Mouse (Mus musculus): ENCODE results near the gene Spg11. TPM values are rescaled to one million over a fixed set of nuclear protein-coding genes. Genes with fewer than 3 reads are reported as not detected.

The Spg11 gene
- 3.9 TPM for polyA plus RNA-seq (2014; fragmentation: Illumina TruSeq; extraction: RNeasy Lipid Tissue Mini Kit (QIAGEN cat#74804); ENCODE audit: insufficient read depth, low read depth, low replicate concordance)

GRCm38 (mm10) chr2:122117961-122118958, at the start of gene Spg11:
TSS of gene Spg11 (minus strand) at chr2:122118386.

GRCm38 (mm10) chr2:122160680-122161079, 42.5 kb upstream of the Spg11 start, which contains the start of gene Trim69:
TSS of gene Trim69 (plus strand) at chr2:122160700.

GRCm38 (mm10) chr2:122147508-122148241, 29.5 kb upstream of the Spg11 start, which contains the start of gene B2m:
TSS of gene B2m (plus strand) at chr2:122147686.

GRCm38 (mm10) chr2:122027862-122028755, 90.1 kb downstream of the Spg11 start, which contains the start of gene Eif3j1:
TSS of gene Eif3j1 (plus strand) at chr2:122028546.

Other genes starting within 250 kb of the Spg11 start
- 5.8 TPM for gene Ctdspl2, start 162.4 kb downstream of the Spg11 start, polyA plus RNA-seq (2014; fragmentation: Illumina TruSeq; extraction: RNeasy Lipid Tissue Mini Kit (QIAGEN cat#74804); ENCODE audit: insufficient read depth, low read depth, low replicate concordance)
- gene Mageb3, start 162.3 kb downstream of the Spg11 start, polyA plus RNA-seq (2014; fragmentation: Illumina TruSeq; extraction: RNeasy Lipid Tissue Mini Kit (QIAGEN cat#74804); ENCODE audit: insufficient read depth, low read depth, low replicate concordance) = not detected
- 14.9 TPM for gene Eif3j1, start 89.8 kb downstream of the Spg11 start, polyA plus RNA-seq (2014; fragmentation: Illumina TruSeq; extraction: RNeasy Lipid Tissue Mini Kit (QIAGEN cat#74804); ENCODE audit: insufficient read depth, low read depth, low replicate concordance)
- gene B2m, start 29.3 kb upstream of the Spg11 start, polyA plus RNA-seq (2014; fragmentation: Illumina TruSeq; extraction: RNeasy Lipid Tissue Mini Kit (QIAGEN cat#74804); ENCODE audit: insufficient read depth, low read depth, low replicate concordance) = 2,063 TPM
- 0.13 TPM for gene Trim69, start 42.3 kb upstream of the Spg11 start, polyA plus RNA-seq (2014; fragmentation: Illumina TruSeq; extraction: RNeasy Lipid Tissue Mini Kit (QIAGEN cat#74804); ENCODE audit: insufficient read depth, low read depth, low replicate concordance)
- gene Patl2, start 67.8 kb upstream of the Spg11 start, polyA plus RNA-seq (2014; fragmentation: Illumina TruSeq; extraction: RNeasy Lipid Tissue Mini Kit (QIAGEN cat#74804); ENCODE audit: insufficient read depth, low read depth, low replicate concordance) = not detected
- gene Terb2, start 67.9 kb upstream of the Spg11 start, polyA plus RNA-seq (2014; fragmentation: Illumina TruSeq; extraction: RNeasy Lipid Tissue Mini Kit (QIAGEN cat#74804); ENCODE audit: insufficient read depth, low read depth, low replicate concordance) = not detected
- 34.0 TPM for gene Sord, start 116.4 kb upstream of the Spg11 start, polyA plus RNA-seq (2014; fragmentation: Illumina TruSeq; extraction: RNeasy Lipid Tissue Mini Kit (QIAGEN cat#74804); ENCODE audit: insufficient read depth, low read depth, low replicate concordance)
- gene Duox2, start 180.1 kb upstream of the Spg11 start, polyA plus RNA-seq (2014; fragmentation: Illumina TruSeq; extraction: RNeasy Lipid Tissue Mini Kit (QIAGEN cat#74804); ENCODE audit: insufficient read depth, low read depth, low replicate concordance) = 0.13 TPM
- gene Duoxa2, start 180.5 kb upstream of the Spg11 start, polyA plus RNA-seq (2014; fragmentation: Illumina TruSeq; extraction: RNeasy Lipid Tissue Mini Kit (QIAGEN cat#74804); ENCODE audit: insufficient read depth, low read depth, low replicate concordance) = 0.14 TPM
- not detected for gene Duoxa1, start 195.3 kb upstream of the Spg11 start, polyA plus RNA-seq (2014; fragmentation: Illumina TruSeq; extraction: RNeasy Lipid Tissue Mini Kit (QIAGEN cat#74804); ENCODE audit: insufficient read depth, low read depth, low replicate concordance)
- gene Duox1, start 197.3 kb upstream of the Spg11 start, polyA plus RNA-seq (2014; fragmentation: Illumina TruSeq; extraction: RNeasy Lipid Tissue Mini Kit (QIAGEN cat#74804); ENCODE audit: insufficient read depth, low read depth, low replicate concordance) = not detected

Measured in lung, adult 10 weeks (tissue).